Mouse (Mus musculus) intestine, embryonic 14.5 days (tissue): ENCODE results near the gene Col11a2. TPM values are rescaled to one million over a fixed set of nuclear protein-coding genes. Genes with fewer than 3 reads are reported as not detected.
"Not testable (repeated sequence)": the region's sequence is repeated elsewhere in the genome, so short reads cannot be mapped to it uniquely, and the experiment has no call there.

Experiments
- ATAC-seq: fragments of 200-750 bp; cut with Nextera tagmentation; replicated peaks from 2 replicates; pipeline ENCODE4 v1.8.0; 2017; ENCODE audit warnings: low read depth, moderate number of reproducible peaks, moderate TSS enrichment, moderate library complexity; ENCODE audit not compliant: low FRiP score, low TSS enrichment
- DNase-seq: peaks from one replicate; pipeline ENCODE4 v3.0.0-alpha.2; 2018; ENCODE audit warnings: low spot score
- H3K27ac ChIP-seq: fragments of 300-500 bp; sonication (generic); 2 replicates; pipeline ENCODE4 v1.5.1; 2014; ENCODE audit warnings: low read depth, mild to moderate bottlenecking, control low read depth
- H3K27me3 ChIP-seq: fragments of 300-500 bp; sonication (generic); replicated peaks from 2 replicates; pipeline ENCODE4 v1.6.1; 2014; ENCODE audit warnings: low read length, control low read depth; ENCODE audit not compliant: control insufficient read depth, insufficient read depth
- H3K36me3 ChIP-seq: fragments of 300-500 bp; sonication (generic); 2 replicates; pipeline ENCODE4 v1.6.1; 2014; ENCODE audit warnings: low read length, control low read depth; ENCODE audit not compliant: control insufficient read depth, insufficient read depth
- H3K4me1 ChIP-seq: fragments of 300-500 bp; sonication (generic); replicated peaks from 2 replicates; pipeline ENCODE4 v1.6.1; 2014; ENCODE audit warnings: low read length, control low read depth, mixed read lengths; ENCODE audit not compliant: control insufficient read depth, insufficient read depth
- H3K4me2 ChIP-seq: fragments of 300-500 bp; sonication (generic); 2 replicates; pipeline ENCODE4 v1.6.1; 2014; ENCODE audit warnings: low read length
- H3K4me3 ChIP-seq: fragments of 300-500 bp; sonication (generic); 2 replicates; pipeline ENCODE4 v1.5.1; 2014; ENCODE audit warnings: low read depth, low read length, control low read depth, mixed read lengths
- H3K9ac ChIP-seq: fragments of 300-500 bp; sonication (generic); 2 replicates; pipeline ENCODE4 v1.6.1; 2014; ENCODE audit warnings: mild to moderate bottlenecking, low read length
- H3K9me3 ChIP-seq: fragments of 300-500 bp; sonication (generic); 2 replicates; pipeline ENCODE4 v1.6.1; 2016; ENCODE audit warnings: low read length, control low read depth; ENCODE audit not compliant: control insufficient read depth
- WGBS: fragments of 180-500 bp; shearing (Covaris S2); extraction: QIAGEN DNeasy Blood & Tissue Kit; methylation state at CpG from one replicate; pipeline ENCODE4 v1.1.7; 2014; 5-methylcytosine and 5-hydroxymethylcytosine counted together
- polyA plus RNA-seq: library from polyadenylated mRNA; unstranded; fragments of >200 nt; fragmentation: Nextera tagmentation; extraction: Ambion mirVana; gene quantifications from 2 replicates; pipeline ENCODE4 v1.2.1, GENCODE M21; 2014

Gene Col11a2
- polyA plus RNA-seq, 1 experiment from 2014 or later, result 0.66 TPM

GRCm38 (mm10) chr17:34000796-34001195 is 38.4 kb upstream of the Col11a2 start:
- DNase-seq, H3K9me3 ChIP-seq, H3K36me3 ChIP-seq, H3K4me3 ChIP-seq, H3K4me2 ChIP-seq, ATAC-seq, H3K4me1 ChIP-seq, H3K27ac ChIP-seq, H3K9ac ChIP-seq: not testable (repeated sequence)
- peaks cover 23% of the 10 kb centered on the region for H3K27me3 ChIP-seq
- WGBS, result 47% methylated on average over 2 of the region's 2 CpGs

DNA sequence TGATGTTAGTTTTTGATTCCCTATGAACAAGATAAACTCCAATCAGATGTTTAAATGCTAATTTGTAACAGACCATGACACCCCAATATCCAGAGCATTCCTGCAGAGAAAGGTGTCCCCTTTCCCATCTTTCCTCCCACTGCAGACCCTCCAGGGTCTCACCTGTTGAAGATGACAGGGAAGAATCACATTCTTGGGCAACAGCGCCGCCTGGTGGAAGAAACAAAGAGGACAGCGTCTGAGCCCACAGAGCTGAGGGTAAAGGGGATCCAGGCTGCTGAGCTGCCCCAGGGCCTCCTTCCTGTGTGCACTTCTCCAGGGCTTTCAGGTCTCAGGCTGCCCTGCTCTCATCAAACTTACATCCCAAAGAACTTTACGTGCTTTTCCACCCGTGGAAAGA is 35.8 kb upstream of the Col11a2 start:
- WGBS, result 7% methylated on average over 5 of the region's 5 CpGs
- Histone ChIP-seq H3K9ac (no peak overlapping the region), H3K9me3 (no peaks in the 10 kb centered on the region), H3K36me3 (no peaks in the 10 kb centered on the region), H3K27me3 (peaks cover 23% of the 10 kb centered on the region), H3K4me2 (no peak overlapping the region), H3K27ac (no peak overlapping the region), H3K4me3 (no peak overlapping the region), H3K4me1 (0 out of 2 replicates have a peak, but pooled peaks cover 4% of the 10 kb centered on the region)
- DNase-seq (peak; percentile 79), ATAC-seq (no peak)

- Histone ChIP-seq H3K27ac (no peak overlapping the region), H3K4me1 (no peaks in the 10 kb centered on the region), H3K27me3 (0 out of 2 replicates have a peak, but pooled peaks cover 3% of the 10 kb centered on the region), H3K9me3 (no peaks in the 10 kb centered on the region), H3K4me2 (no peak overlapping the region), H3K36me3 (no peaks in the 10 kb centered on the region), H3K4me3 (no peak overlapping the region), H3K9ac (no peak overlapping the region)
- DNase-seq (no peak), ATAC-seq (no peak)
- 44% methylated on average over 2 of the region's 2 CpGs for WGBS
Observed at GRCm38 (mm10) chr17:34006570-34006969, 32.7 kb upstream of the Col11a2 start.

- Histone ChIP-seq H3K36me3 (no peaks in the 10 kb centered on the region), H3K27me3 (no peaks in the 10 kb centered on the region), H3K9me3 (0 out of 2 replicates have a peak, but pooled peaks cover 2% of the 10 kb centered on the region), H3K27ac (no peak overlapping the region), H3K9ac (no peak overlapping the region), H3K4me3 (no peak overlapping the region), H3K4me1 (no peaks in the 10 kb centered on the region), H3K4me2 (no peak overlapping the region)
- 71% methylated on average over 5 of the region's 5 CpGs for WGBS
- DNase-seq (no peak), ATAC-seq (no peak)
Observed at GRCm38 (mm10) chr17:34010156-34010555, 29.1 kb upstream of the Col11a2 start.

GRCm38 (mm10) chr17:34013436-34013835 is 25.8 kb upstream of the Col11a2 start:
- no peaks in the 10 kb centered on the region for H3K4me1 ChIP-seq

DNA sequence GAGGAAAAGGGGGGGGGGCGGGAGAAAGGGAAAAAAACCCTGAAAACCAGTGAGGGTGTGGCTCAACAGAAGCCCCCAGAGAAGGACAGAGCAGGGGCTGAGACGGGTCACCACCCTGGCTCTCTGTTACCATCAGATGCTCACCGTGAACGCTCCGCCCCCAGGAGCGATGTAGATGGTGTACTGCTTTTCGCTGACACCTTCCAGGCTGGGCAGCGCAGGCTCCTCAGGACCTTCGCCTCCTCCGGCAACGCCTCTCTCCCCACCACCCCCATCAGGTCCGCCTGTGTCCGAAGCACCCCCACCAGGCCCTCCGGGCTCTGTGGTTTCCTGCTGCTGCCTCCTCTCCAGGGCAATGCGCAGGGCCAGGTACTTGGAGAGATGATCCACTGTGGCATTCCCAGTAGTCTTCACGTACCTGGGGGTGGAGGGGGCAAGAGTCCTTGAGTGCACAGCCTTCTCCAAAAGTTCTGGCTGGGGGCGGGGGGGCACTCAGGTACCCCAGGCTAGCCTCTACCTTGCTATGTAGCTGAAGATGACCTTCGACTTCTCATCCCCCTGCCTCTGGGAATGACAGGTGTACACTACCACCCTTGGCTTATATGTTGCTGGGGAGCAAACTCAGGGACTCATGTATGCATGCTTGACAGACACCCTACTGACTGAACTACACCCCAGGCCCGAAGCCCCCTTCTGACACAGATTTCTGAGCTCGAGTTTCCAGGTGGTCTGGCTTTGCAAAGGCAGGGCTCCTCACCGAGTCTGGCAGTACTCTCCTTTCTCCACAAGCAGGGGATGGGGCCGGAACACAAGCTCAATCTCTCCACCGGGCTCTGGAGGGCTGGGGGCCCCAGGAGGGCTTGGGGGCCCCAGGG is 17.5 kb upstream of the Col11a2 start:
- H3K4me1 ChIP-seq, result peaks cover 16% of the 10 kb centered on the region
- 0 out of 2 replicates have a peak, but pooled peaks cover 2% of the 10 kb centered on the region for H3K9me3 ChIP-seq
- peaks cover 19% of the 10 kb centered on the region for H3K36me3 ChIP-seq
- H3K4me2 ChIP-seq, result no peak overlapping the region
- no peak for ATAC-seq
- H3K9ac ChIP-seq, result no peak overlapping the region
- H3K4me3 ChIP-seq, result no peak overlapping the region
- WGBS, result 94% methylated on average over 19 of the region's 23 CpGs
- DNase-seq, result peak; percentile 36
- H3K27me3 ChIP-seq, result no peaks in the 10 kb centered on the region
- H3K27ac ChIP-seq, result no peak overlapping the region

More at GRCm38 (mm10) chr17:34013436-34013835, 25.8 kb upstream of the Col11a2 start:
- Histone ChIP-seq H3K4me3 (no peak overlapping the region), H3K9ac (no peak overlapping the region), H3K36me3 (no peaks in the 10 kb centered on the region), H3K4me2 (no peak overlapping the region), H3K9me3 (0 out of 2 replicates have a peak, but pooled peaks cover 2% of the 10 kb centered on the region), H3K27me3 (no peaks in the 10 kb centered on the region), H3K27ac (no peak overlapping the region)
- ATAC-seq, result no peak
- WGBS, result 96% methylated on average over 8 of the region's 8 CpGs
- no peak for DNase-seq

DNA sequence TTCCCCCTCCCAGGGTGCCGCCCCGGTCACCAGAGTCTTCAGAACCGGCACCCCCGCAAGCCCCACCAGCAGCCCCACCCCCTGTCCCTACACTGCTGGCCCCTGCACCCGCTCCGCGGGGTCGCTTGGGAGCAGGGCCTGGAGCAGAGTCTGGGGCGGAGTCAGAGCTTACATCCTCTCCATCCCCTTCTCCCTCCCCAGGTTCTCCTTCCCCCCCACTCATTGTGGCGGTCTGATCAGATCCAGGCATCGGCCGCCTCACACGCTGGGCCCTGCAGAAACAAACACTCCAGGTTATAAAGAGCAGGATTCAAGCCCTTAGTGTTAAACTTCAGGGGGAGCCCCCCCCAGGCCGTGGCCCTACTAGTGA is 16.8 kb upstream of the Col11a2 start:
- WGBS, result 93% methylated on average over 14 of the region's 14 CpGs
- DNase-seq, result peak; percentile 37
- Histone ChIP-seq H3K36me3 (peaks cover 19% of the 10 kb centered on the region), H3K27ac (no peak overlapping the region), H3K9me3 (0 out of 2 replicates have a peak, but pooled peaks cover 2% of the 10 kb centered on the region), H3K4me2 (no peak overlapping the region), H3K4me1 (peaks cover 22% of the 10 kb centered on the region), H3K27me3 (no peaks in the 10 kb centered on the region), H3K4me3 (no peak overlapping the region), H3K9ac (no peak overlapping the region)
- ATAC-seq, result no peak

- Histone ChIP-seq H3K36me3 (peaks cover 19% of the 10 kb centered on the region), H3K9ac (no peak overlapping the region), H3K9me3 (0 out of 2 replicates have a peak, but pooled peaks cover 2% of the 10 kb centered on the region), H3K27me3 (no peaks in the 10 kb centered on the region), H3K27ac (no peak overlapping the region), H3K4me1 (peaks cover 23% of the 10 kb centered on the region), H3K4me2 (no peak overlapping the region), H3K4me3 (no peak overlapping the region)
- 97% methylated on average over 20 of the region's 20 CpGs for WGBS
- DNase-seq (no peak), ATAC-seq (no peak)
Observed at GRCm38 (mm10) chr17:34022987-34023386, 16.2 kb upstream of the Col11a2 start.
